Comparison of ENCODE assay signal across 8 mouse cellular contexts in the genomic region with DNA sequence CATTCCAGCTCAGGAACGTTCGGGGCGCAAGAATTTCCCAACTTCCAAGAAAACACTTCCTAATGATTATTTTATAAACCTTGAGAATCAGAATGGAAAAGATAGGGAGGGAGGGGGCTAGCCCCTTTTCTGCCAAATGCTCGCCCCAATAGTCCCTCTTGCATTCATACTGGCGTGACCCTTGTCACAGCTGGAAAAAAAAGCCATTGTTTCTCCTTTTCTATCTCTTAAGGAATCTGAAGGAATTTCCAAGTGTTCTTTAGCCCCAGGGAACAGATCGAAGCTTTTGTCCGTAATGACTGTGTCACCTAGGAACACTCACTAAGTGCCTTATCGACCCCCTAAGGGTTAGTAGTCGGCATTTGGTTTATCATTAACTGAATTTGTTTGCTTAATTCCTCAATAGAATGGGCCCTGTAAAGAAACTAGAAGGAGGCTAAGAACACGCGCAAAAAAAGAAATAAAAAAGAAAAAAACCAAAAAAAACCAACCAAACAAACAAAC. TPM values are rescaled to one million over a fixed set of nuclear protein-coding genes. Genes with fewer than 3 reads are reported as not detected.
DNase-seq lines count a peak whose midpoint lies in the region; ATAC-seq and TF ChIP-seq lines count a peak whose summit lies in the region.

No protein-coding gene starts in this region.

- DNase-seq in heart, adult 9 months (ENCODE audit: low spot score in 2 of 2), result no peak
- no peak for DNase-seq in G1E (ENCODE audit: low spot score)
- DNase-seq in hindbrain, embryonic 10.5 days (ENCODE audit: low spot score), result no peak
- DNase-seq in midbrain, embryonic 11.5 days (ENCODE audit: low spot score, missing footprints), result peak; percentile 86
- DNase-seq in thymus, postnatal 14 days, result no peak
- no peak for DNase-seq in urinary bladder, postnatal 25 days (ENCODE audit: low spot score)

- H3K9ac ChIP-seq in heart, embryonic 15.5 days, result no peak overlapping the region
- H3K9ac ChIP-seq in midbrain, embryonic 11.5 days (ENCODE audit: low read length), result peak overlapping the region; percentile 63; the same call in 1 of the 2 replicates

- peak overlapping the region; percentile 61 for H3K4me3 ChIP-seq in heart, embryonic 15.5 days
- peak overlapping the region; percentile 72; the same call in 1 of the 2 replicates for H3K4me3 ChIP-seq in G1E (ENCODE audit: low read depth, low read length)
- H3K4me3 ChIP-seq in hindbrain, embryonic 10.5 days, result peak overlapping the region; percentile 61
- peak overlapping the region; percentile 43 for H3K4me3 ChIP-seq in midbrain, embryonic 11.5 days (ENCODE audit: low read depth, low read length)

- H3K4me2 ChIP-seq in heart, embryonic 15.5 days, result peak overlapping the region; percentile 81
- peak overlapping the region; percentile 55 for H3K4me2 ChIP-seq in midbrain, embryonic 11.5 days

- ATAC-seq in heart, embryonic 15.5 days (replicated peaks; ENCODE audit: insufficient number of reproducible peaks, insufficient read depth, low FRiP score, low read depth), result no peak
- ATAC-seq in G1E (ENCODE audit: extremely low read depth, insufficient number of reproducible peaks, low FRiP score, poor library complexity, severe bottlenecking), result no peak
- ATAC-seq in midbrain, embryonic 11.5 days (ENCODE audit: low FRiP score), result peak; percentile 30; the same call in 1 of the 2 replicates
- ATAC-seq in cerebellum, adult (ENCODE audit: insufficient number of reproducible peaks, low FRiP score, low TSS enrichment), result no peak

- no peaks in the 10 kb centered on the region for H3K27me3 ChIP-seq in heart, embryonic 15.5 days
- H3K27me3 ChIP-seq in G1E (ENCODE audit: insufficient read depth, low read length), result peaks cover 4% of the 10 kb centered on the region; the same call in 1 of the 2 replicates
- no peaks in the 10 kb centered on the region for H3K27me3 ChIP-seq in hindbrain, embryonic 10.5 days (ENCODE audit: insufficient read depth, poor library complexity, severe bottlenecking)
- H3K27me3 ChIP-seq in midbrain, embryonic 11.5 days (ENCODE audit: control insufficient read depth, insufficient read depth, low read length), result no peaks in the 10 kb centered on the region

- no peaks in the 10 kb centered on the region for H3K9me3 ChIP-seq in heart, embryonic 15.5 days (replicated peaks)
- no peaks in the 10 kb centered on the region for H3K9me3 ChIP-seq in G1E (replicated peaks)
- peaks cover 9% of the 10 kb centered on the region; the same call in 1 of the 2 replicates for H3K9me3 ChIP-seq in hindbrain, embryonic 10.5 days
- H3K9me3 ChIP-seq in midbrain, embryonic 11.5 days (ENCODE audit: control insufficient read depth, low read length), result no peaks in the 10 kb centered on the region

- H3K4me1 ChIP-seq in heart, embryonic 15.5 days (replicated peaks), result no peaks in the 10 kb centered on the region
- peaks cover 30% of the 10 kb centered on the region for H3K4me1 ChIP-seq in G1E (ENCODE audit: insufficient read depth, low read depth, low read length)
- peaks cover 4% of the 10 kb centered on the region; the same call in 1 of the 2 replicates for H3K4me1 ChIP-seq in hindbrain, embryonic 10.5 days (replicated peaks)
- H3K4me1 ChIP-seq in midbrain, embryonic 11.5 days (ENCODE audit: control insufficient read depth, insufficient read depth, low read length), result no peaks in the 10 kb centered on the region

- 11% methylated on average over 11 of the region's 11 CpGs for WGBS in heart, embryonic 15.5 days
- WGBS in hindbrain, embryonic 10.5 days, result 18% methylated on average over 11 of the region's 11 CpGs
- WGBS in midbrain, embryonic 11.5 days, result 11% methylated on average over 11 of the region's 11 CpGs

- no peak for TF ChIP-seq CTCF in G1E (IDR thresholded peaks at IDR 0.05; ENCODE audit: low read depth, low read length)

- no peaks in the 10 kb centered on the region for H3K36me3 ChIP-seq in heart, embryonic 15.5 days
- H3K36me3 ChIP-seq in G1E (replicated peaks), result no peaks in the 10 kb centered on the region
- H3K36me3 ChIP-seq in hindbrain, embryonic 10.5 days, result no peaks in the 10 kb centered on the region
- H3K36me3 ChIP-seq in midbrain, embryonic 11.5 days (ENCODE audit: control insufficient read depth, insufficient read depth, low read length), result no peaks in the 10 kb centered on the region

- no peak overlapping the region for H3K27ac ChIP-seq in heart, embryonic 15.5 days
- peak overlapping the region; percentile 82; the same call in 1 of the 2 replicates for H3K27ac ChIP-seq in hindbrain, embryonic 10.5 days
- H3K27ac ChIP-seq in midbrain, embryonic 11.5 days (ENCODE audit: low read depth, low read length), result no peak overlapping the region

RNA-seq across cellular contexts. Expression of a gene that starts 0.4 kb away (rescaled TPM):
- 2.6 and 4.7 TPM in 2 replicates for polyA plus RNA-seq in heart, embryonic 15.5 days (2015; fragmentation: Nextera tagmentation; extraction: Ambion mirVana)
- total RNA-seq in G1E (2014; fragmentation: Nextera tagmentation) (4.6 and 5.5 TPM in 2 replicates), G1E (2017) (0.22 and 0.81 TPM in 2 replicates)
- 2.6 and 2.7 TPM in 2 replicates for polyA plus RNA-seq in G1E (2012)
- polyA plus RNA-seq in hindbrain, embryonic 10.5 days (2016; fragmentation: Nextera tagmentation; extraction: Ambion mirVana), result 15.1 and 22.6 TPM in 2 replicates
- polyA plus RNA-seq in midbrain, embryonic 11.5 days (2014; fragmentation: Nextera tagmentation; extraction: Ambion mirVana), result 14.7 and 15.9 TPM in 2 replicates

RNA-seq across cellular contexts. Expression of a gene that starts 13.4 kb away (rescaled TPM):
- 27.9 and 30.8 TPM in 2 replicates for polyA plus RNA-seq in heart, embryonic 15.5 days (2015; fragmentation: Nextera tagmentation; extraction: Ambion mirVana)
- 11.1 and 17.1 TPM in 2 replicates for total RNA-seq in G1E (2014; fragmentation: Nextera tagmentation)
- total RNA-seq in G1E (2017), result 52.7 and 84.7 TPM in 2 replicates
- polyA plus RNA-seq in G1E (2012), result 2.2 and 2.3 TPM in 2 replicates
- 37.4 and 40.3 TPM in 2 replicates for polyA plus RNA-seq in hindbrain, embryonic 10.5 days (2016; fragmentation: Nextera tagmentation; extraction: Ambion mirVana)
- polyA plus RNA-seq in midbrain, embryonic 11.5 days (2014; fragmentation: Nextera tagmentation; extraction: Ambion mirVana), result 32.0 and 36.1 TPM in 2 replicates

RNA-seq across cellular contexts. Expression of a gene that starts 30.8 kb away (rescaled TPM):
- polyA plus RNA-seq in heart, embryonic 15.5 days (2015; fragmentation: Nextera tagmentation; extraction: Ambion mirVana), result 10.1 and 12.2 TPM in 2 replicates
- total RNA-seq in G1E (2014; fragmentation: Nextera tagmentation) (9.7 and 15.0 TPM in 2 replicates), G1E (2017) (6.3 and 6.5 TPM in 2 replicates)
- polyA plus RNA-seq in G1E (2012), result 3.5 and 4.4 TPM in 2 replicates
- 10.0 and 12.1 TPM in 2 replicates for polyA plus RNA-seq in hindbrain, embryonic 10.5 days (2016; fragmentation: Nextera tagmentation; extraction: Ambion mirVana)
- polyA plus RNA-seq in midbrain, embryonic 11.5 days (2014; fragmentation: Nextera tagmentation; extraction: Ambion mirVana), result 11.5 and 11.6 TPM in 2 replicates

RNA-seq across cellular contexts. Expression of a gene that starts 45.5 kb away (rescaled TPM):
- polyA plus RNA-seq in heart, embryonic 15.5 days (2015; fragmentation: Nextera tagmentation; extraction: Ambion mirVana), result 20.8 and 29.6 TPM in 2 replicates
- total RNA-seq in G1E (2014; fragmentation: Nextera tagmentation), result 29.2 and 44.0 TPM in 2 replicates
- total RNA-seq in G1E (2017), result 16.1 and 17.8 TPM in 2 replicates
- 10.3 and 11.5 TPM in 2 replicates for polyA plus RNA-seq in G1E (2012)
- polyA plus RNA-seq in hindbrain, embryonic 10.5 days (2016; fragmentation: Nextera tagmentation; extraction: Ambion mirVana), result 45.7 and 48.9 TPM in 2 replicates
- 40.2 and 44.3 TPM in 2 replicates for polyA plus RNA-seq in midbrain, embryonic 11.5 days (2014; fragmentation: Nextera tagmentation; extraction: Ambion mirVana)
